Mouse (Mus musculus): ENCODE data around the gene Cyp46a1. TPM values are rescaled to one million over a fixed set of nuclear protein-coding genes. Genes with fewer than 3 reads are reported as not detected.
A peak's percentile ranks its signal among the peaks of the same experiment; 100 is the strongest.

Cyp46a1 gene
- polyA plus RNA-seq, 1 experiment from 2014 or later = 8.8 TPM

DNA sequence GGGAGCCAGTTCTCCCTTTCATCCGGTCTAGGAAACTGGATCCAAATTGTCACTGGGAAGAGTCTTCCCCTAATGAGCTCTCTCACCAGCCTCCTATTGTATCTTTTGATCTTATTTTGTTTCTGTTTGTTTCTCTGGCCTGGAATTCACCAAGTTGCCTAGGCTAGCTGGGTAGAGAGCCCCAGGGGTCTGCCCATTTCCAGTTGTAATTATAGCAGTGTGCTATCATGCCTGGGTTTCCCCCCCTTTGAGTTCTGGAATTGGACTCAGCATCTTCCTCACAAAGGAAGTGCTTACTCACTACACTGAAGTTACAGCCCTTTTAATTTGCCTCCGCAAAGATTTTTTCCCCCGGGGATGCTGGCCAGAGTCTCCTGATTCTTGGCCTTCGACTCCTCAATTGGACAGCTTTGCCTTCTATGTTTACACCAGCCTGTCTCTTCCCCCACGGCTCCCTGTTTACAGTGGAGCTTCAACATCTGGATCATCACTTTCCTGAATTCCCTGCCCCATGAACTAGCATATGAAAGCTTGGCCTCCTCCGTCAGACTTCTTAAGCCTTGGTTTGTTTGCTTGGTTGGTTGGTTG, 30.3 kb upstream of the Cyp46a1 start:
- no peak for ATAC-seq (ENCODE audit: low FRiP score, low read depth)
- Histone ChIP-seq H3K4me2 (replicated peaks) (no peak overlapping the region), H3K9ac (no peak overlapping the region), H3K9me3 (no peaks in the 10 kb centered on the region), H3K27ac (no peak overlapping the region), H3K36me3 (no peaks in the 10 kb centered on the region), H3K4me1 (peaks cover 20% of the 10 kb centered on the region), H3K4me3 (no peak overlapping the region), H3K27me3 (peaks cover 56% of the 10 kb centered on the region)
- WGBS = 51% methylated on average over 6 of the region's 6 CpGs

DNA sequence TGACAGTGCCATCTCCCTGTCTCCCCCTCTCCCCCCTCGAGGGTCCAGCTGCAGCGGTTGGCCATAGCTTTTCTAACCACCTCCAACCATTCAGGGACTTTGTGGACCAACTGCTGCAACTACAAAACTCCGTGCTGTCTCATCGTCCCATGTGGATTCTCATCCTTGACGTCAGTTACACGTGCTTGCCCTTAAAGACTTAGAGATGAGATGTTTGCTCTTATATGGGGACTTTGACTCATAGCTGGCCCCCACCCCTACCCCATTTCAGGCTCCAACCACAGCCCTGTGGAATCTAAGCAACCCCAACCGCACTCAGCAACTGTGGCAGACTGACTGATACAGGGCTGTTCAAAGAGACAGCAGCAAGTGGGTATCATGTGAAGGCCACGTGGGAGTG, 29.0 kb upstream of the Cyp46a1 start:
- Histone ChIP-seq H3K27me3 (peaks cover 57% of the 10 kb centered on the region), H3K36me3 (no peaks in the 10 kb centered on the region), H3K27ac (no peak overlapping the region), H3K4me1 (peaks cover 21% of the 10 kb centered on the region), H3K9me3 (no peaks in the 10 kb centered on the region), H3K4me2 (replicated peaks) (peak overlapping the region; percentile 99; the same call in 1 of the 2 replicates), H3K4me3 (peak overlapping the region; percentile 53; the same call in 1 of the 2 replicates), H3K9ac (no peak overlapping the region)
- 69% methylated on average over 8 of the region's 8 CpGs for WGBS
- ATAC-seq (ENCODE audit: low FRiP score, low read depth) = no peak

DNA sequence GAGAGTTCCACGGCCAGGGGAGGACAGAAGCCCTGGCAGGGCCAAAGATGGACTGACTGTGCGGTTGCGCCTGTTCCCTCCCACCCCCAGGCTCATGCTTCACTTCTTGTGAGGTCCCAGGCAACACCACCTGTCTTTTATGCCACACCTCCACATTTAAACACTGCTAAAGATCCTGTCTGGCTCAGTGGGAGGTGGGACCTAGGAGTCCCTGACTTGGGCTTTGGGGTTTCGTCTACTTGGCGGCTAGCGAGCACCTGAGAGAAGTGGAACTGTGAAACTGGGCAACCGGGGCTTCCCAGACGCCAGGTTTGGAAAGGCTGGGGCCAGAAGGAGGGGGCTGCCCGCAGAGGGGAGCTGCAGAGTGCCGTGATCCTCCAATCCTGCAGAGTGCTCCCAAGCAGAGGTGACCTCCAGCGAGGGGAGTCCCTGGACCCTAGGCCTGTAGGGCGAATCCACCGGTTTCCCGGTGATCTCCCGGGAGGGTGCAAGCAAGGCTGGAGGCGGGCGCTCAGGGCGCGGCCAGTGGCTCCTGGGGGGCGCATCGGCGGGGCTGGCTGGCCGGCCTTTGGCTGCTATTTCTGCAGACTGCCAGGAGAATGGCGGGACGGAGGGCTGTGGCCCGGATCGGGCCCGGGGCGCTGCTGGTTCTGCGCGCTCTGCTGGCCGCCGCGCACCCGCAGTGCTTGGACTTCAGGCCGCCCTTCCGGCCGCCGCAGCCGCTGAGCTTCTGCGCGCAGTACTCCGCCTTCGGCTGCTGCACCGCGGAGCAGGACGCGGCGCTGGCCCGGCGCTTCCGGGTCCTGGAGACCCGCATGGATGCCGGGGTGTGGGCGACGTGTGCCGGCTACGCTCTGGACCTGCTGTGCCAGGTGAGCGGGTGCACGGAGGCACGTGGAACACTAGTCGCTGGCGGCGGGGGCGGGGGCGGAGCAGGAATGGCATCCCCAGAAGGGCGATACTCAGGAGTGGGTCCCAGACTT, 28.1 kb upstream of the Cyp46a1 start, which contains the start of gene Hhipl1:
Hhipl1 (plus strand) TSS at position 459 of the 983 bp plus-strand sequence.
- H3K4me3 ChIP-seq = peak within 1 kb of the TSS; percentile 53
- 3% methylated on average over 62 of the region's 67 CpGs for WGBS
- peaks cover 15% of the 10 kb centered on the region for H3K4me1 ChIP-seq
- H3K27ac ChIP-seq = no peak within 1 kb of the TSS
- H3K9me3 ChIP-seq = no peaks in the 10 kb centered on the region
- H3K9ac ChIP-seq = peak within 1 kb of the TSS; percentile 84
- H3K27me3 ChIP-seq = peaks cover 57% of the 10 kb centered on the region
- ATAC-seq (ENCODE audit: low FRiP score, low read depth) = peak; percentile 57
- peak within 1 kb of the TSS; percentile 99 for H3K4me2 ChIP-seq (replicated peaks)
- H3K36me3 ChIP-seq = no peaks in the 10 kb centered on the region

DNA sequence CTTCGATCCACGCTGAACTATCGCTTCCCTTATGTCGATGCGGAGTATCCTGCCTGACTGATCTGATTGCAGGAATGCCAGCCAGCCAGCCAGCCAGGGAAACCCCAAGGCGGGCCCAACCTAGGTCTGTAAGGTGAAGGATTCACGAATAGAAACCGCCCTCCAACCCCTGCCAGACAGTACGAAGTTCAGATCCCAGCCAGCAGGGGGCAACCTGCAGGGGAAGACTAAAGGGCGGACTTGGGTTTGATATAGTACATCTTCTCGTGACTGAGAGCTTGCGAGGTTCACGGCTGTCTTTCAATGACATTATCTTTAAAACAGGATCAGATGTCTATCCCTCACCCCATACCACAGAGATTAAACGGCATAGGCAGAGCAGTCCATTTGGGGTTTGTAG, 26.6 kb upstream of the Cyp46a1 start:
- no peak for ATAC-seq (ENCODE audit: low FRiP score, low read depth)
- whole genome bisulfite sequencing = 26% methylated on average over 14 of the region's 14 CpGs
- Histone ChIP-seq H3K27ac (no peak overlapping the region), H3K9ac (no peak overlapping the region), H3K27me3 (peaks cover 57% of the 10 kb centered on the region), H3K9me3 (no peaks in the 10 kb centered on the region), H3K4me3 (no peak overlapping the region), H3K4me2 (replicated peaks) (0 out of 2 replicates have a peak overlapping the region, but pooled peaks have one; percentile 99), H3K4me1 (peaks cover 11% of the 10 kb centered on the region), H3K36me3 (no peaks in the 10 kb centered on the region)

DNA sequence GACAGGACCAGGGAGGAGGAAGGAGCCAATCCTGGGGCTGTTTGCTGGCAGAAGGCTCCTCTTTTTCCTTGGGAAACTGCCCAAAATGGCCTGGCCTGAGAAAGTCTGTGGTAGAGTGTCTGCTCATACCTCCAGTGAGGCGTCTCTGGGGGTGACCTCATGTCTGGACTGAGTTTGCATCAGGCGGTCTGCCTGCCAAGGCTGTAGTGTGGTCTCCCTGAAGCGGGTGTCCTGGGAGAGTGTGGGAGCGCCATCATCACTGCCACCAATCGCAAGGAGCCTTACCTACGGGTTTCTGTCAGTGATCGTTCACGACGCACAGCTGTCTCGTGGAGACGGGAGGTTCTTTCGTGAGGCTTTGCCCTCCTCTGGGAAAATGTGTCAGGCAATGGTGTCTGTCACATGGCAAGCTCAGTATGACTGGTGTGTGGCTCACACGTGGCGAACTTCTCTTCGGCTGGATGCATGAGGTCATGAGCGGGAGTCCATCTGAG, 25.8 kb upstream of the Cyp46a1 start:
- WGBS = 83% methylated on average over 16 of the region's 16 CpGs
- peaks cover 11% of the 10 kb centered on the region for H3K4me1 ChIP-seq
- H3K4me3 ChIP-seq = no peak overlapping the region
- ATAC-seq (ENCODE audit: low FRiP score, low read depth) = no peak
- H3K9me3 ChIP-seq = no peaks in the 10 kb centered on the region
- no peak overlapping the region for H3K9ac ChIP-seq
- peaks cover 53% of the 10 kb centered on the region for H3K27me3 ChIP-seq
- H3K4me2 ChIP-seq (replicated peaks) = no peak overlapping the region; the same call in 1 of the 2 replicates
- H3K36me3 ChIP-seq = no peaks in the 10 kb centered on the region
- H3K27ac ChIP-seq = no peak overlapping the region

DNA sequence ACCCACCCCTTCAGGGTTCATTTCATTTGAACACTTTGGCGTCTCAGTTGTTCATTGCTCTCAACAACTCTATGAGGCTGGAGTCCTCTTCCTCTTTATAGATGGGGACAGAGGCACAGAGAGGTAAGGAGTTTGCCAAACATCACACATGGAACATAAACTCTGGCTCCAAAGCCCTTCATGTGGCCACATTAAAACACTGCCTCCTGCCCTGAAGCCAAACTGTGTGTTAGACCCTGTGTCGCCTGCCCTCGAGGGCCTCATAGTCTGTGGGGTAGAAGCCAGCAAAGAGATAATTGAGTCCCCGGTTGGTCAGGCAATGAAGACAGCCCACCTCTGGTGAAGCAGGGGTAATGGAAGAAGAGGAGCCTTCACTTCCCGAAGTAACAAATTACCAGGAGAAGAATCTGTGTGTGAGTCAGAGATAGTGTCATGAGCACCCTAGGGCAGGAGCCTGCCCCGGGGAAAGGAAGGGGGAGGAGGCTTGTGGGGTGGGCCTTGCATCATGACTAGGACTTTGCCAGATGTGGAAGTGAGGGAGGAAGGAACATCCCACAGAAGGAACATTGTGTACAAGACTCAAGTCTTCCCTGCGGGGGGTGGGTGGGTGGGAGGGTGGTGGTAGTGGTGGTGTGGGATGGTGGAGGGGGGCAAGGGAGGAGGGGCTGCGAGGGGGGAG, 24.9 kb upstream of the Cyp46a1 start:
- Histone ChIP-seq H3K4me3 (no peak overlapping the region), H3K9ac (no peak overlapping the region), H3K27me3 (peaks cover 47% of the 10 kb centered on the region), H3K27ac (no peak overlapping the region), H3K4me1 (peaks cover 11% of the 10 kb centered on the region), H3K36me3 (no peaks in the 10 kb centered on the region), H3K9me3 (no peaks in the 10 kb centered on the region), H3K4me2 (replicated peaks) (no peak overlapping the region)
- no peak for ATAC-seq (ENCODE audit: low FRiP score, low read depth)
- WGBS = 53% methylated on average over 7 of the region's 8 CpGs

DNA sequence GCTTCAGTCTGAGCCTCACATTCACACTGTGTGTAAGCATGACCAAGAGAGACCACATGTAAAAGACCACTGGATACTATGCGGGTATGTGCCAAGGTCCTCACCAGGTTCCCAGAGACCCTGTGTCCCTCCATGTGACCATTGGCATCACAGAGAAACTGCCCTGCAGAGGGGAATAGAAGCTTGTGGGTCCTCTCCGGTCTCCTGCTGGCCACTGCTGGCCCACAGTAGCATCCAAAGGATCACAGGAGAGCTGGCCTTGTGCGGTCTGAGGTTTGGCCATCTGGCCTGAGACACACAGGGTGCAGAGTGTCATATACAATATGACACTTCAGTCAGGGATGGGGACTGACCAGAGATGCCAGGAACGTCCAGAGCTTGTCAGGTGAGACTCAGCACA, 24.1 kb upstream of the Cyp46a1 start:
- Histone ChIP-seq H3K27me3 (peaks cover 44% of the 10 kb centered on the region), H3K36me3 (no peaks in the 10 kb centered on the region), H3K4me2 (replicated peaks) (no peak overlapping the region), H3K27ac (no peak overlapping the region), H3K4me3 (no peak overlapping the region), H3K9ac (no peak overlapping the region), H3K4me1 (peaks cover 11% of the 10 kb centered on the region), H3K9me3 (no peaks in the 10 kb centered on the region)
- WGBS = 78% methylated on average over 4 of the region's 4 CpGs
- no peak for ATAC-seq (ENCODE audit: low FRiP score, low read depth)

DNA sequence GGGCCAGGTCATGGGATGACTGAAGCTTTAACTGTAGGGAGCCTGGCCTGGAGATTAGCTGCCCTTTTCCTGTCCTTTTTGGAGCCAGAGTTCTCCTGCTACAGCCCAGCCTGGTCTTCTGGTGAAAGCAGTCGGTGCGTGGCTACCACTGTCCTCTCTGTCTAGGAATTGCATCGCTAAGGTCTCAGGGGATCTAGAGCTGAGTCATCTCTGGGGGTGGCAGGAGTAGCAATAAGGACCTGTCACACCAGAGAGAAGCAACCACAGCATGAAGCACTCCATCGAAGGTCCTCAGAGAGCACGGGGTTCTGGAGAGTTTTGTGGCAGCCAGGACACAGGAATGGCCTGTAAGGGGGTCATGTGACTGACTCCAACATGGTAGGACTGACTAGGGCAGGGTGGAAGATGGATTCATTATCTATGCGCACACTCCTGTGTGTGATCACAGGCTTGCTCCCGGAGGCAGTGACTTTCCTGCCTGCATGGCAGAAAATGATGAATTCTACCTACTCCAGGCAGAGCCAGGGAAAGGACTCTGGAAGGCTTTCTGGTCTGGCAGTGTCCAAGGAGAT, 23.6 kb upstream of the Cyp46a1 start:
- H3K9ac ChIP-seq = no peak overlapping the region
- peaks cover 39% of the 10 kb centered on the region for H3K27me3 ChIP-seq
- H3K4me1 ChIP-seq = peaks cover 9% of the 10 kb centered on the region
- no peaks in the 10 kb centered on the region for H3K9me3 ChIP-seq
- no peak for ATAC-seq (ENCODE audit: low FRiP score, low read depth)
- no peaks in the 10 kb centered on the region for H3K36me3 ChIP-seq
- H3K4me3 ChIP-seq = no peak overlapping the region
- no peak overlapping the region for H3K4me2 ChIP-seq (replicated peaks)
- WGBS = 78% methylated on average over 7 of the region's 7 CpGs
- no peak overlapping the region for H3K27ac ChIP-seq

DNA sequence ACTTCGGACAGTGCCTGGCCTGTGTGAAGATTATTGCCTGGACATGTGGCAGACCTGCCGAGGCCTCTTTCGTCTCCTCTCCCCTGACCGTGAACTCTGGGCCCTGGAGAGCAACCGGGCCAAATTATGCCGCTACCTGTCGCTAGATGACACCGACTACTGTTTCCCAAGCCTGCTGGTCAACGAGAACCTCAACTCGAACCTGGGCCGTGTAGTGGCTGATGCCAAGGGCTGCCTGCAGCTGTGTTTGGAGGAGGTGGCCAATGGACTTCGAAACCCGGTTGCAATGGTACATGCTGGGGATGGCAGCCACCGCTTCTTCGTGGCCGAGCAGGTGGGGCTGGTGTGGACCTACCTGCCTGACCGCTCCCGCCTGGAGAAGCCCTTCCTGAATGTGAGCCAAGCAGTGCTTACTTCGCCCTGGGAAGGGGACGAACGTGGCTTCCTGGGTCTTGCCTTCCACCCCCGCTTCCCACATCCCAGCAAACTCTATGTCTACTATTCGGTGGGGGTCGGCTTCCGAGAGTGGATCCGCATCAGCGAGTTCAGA, 22.4 kb upstream of the Cyp46a1 start:
- Histone ChIP-seq H3K4me2 (replicated peaks) (no peak overlapping the region), H3K4me1 (0 out of 2 replicates have a peak, but pooled peaks cover 3% of the 10 kb centered on the region), H3K27ac (no peak overlapping the region), H3K36me3 (no peaks in the 10 kb centered on the region), H3K9me3 (no peaks in the 10 kb centered on the region), H3K4me3 (no peak overlapping the region), H3K27me3 (peaks cover 39% of the 10 kb centered on the region), H3K9ac (no peak overlapping the region)
- no peak for ATAC-seq (ENCODE audit: low FRiP score, low read depth)
- WGBS = 93% methylated on average over 27 of the region's 27 CpGs

DNA sequence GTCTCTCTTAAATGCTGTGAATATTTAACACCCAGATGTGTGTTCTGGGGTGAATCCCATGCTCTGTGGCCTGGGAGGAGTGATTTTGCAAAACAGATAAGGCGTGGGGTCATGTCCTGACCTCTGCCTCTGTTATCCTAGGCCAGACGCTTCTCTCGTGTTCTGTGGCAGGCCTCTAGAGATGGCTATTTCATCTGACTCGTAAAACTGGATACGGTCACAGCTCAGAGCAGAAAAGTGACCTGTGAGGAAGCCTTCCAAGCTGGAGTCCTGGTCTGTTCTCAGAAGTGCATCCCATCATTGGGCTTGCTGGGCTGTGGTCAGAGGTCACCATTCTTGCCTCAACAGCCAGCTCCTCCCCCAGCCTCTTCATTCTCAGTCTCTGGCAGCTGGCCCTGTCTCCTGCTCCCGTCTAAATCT, 21.7 kb upstream of the Cyp46a1 start:
- ATAC-seq (ENCODE audit: low FRiP score, low read depth) = no peak
- whole genome bisulfite sequencing = 35% methylated on average over 6 of the region's 6 CpGs
- Histone ChIP-seq H3K4me1 (peaks cover 7% of the 10 kb centered on the region; the same call in 1 of the 2 replicates), H3K27me3 (peaks cover 39% of the 10 kb centered on the region), H3K4me3 (no peak overlapping the region), H3K9me3 (no peaks in the 10 kb centered on the region), H3K27ac (no peak overlapping the region), H3K9ac (no peak overlapping the region), H3K4me2 (replicated peaks) (no peak overlapping the region), H3K36me3 (no peaks in the 10 kb centered on the region)

DNA sequence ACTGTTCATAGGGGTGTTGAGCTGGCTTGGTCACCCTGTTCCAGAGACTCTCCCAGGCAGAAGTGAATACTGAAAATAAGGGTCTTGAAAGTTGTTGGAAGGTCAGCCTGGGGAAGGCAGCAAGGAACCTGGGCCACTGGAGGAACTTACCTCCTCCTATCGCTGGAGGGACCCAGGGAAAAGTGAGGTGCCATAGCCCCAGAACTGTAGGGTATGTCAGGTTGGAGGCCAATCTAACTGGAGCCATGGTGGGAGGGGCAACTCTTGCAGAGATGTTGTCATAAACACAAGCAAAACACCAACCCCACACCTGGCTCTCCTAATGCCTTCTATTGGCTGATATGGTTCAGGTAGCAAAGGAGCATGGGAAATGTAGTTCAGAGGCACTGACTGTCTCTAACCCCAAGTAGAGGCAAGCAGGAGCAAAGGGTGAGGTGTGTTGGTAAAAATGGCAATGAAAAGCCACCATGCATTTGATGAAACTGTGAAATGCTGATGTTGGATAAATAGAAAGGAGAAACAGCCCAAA, 20.9 kb upstream of the Cyp46a1 start:
- no peak overlapping the region for H3K4me2 ChIP-seq (replicated peaks)
- no peak overlapping the region for H3K9ac ChIP-seq
- peaks cover 9% of the 10 kb centered on the region for H3K4me1 ChIP-seq
- no peaks in the 10 kb centered on the region for H3K9me3 ChIP-seq
- ATAC-seq (ENCODE audit: low FRiP score, low read depth) = no peak
- 79% methylated on average over 1 of the region's 1 CpGs for WGBS
- H3K27me3 ChIP-seq = peaks cover 39% of the 10 kb centered on the region
- H3K36me3 ChIP-seq = no peaks in the 10 kb centered on the region
- H3K27ac ChIP-seq = no peak overlapping the region
- H3K4me3 ChIP-seq = no peak overlapping the region
